ENCODE assay signal across 12 mouse cellular contexts in the genomic region with DNA sequence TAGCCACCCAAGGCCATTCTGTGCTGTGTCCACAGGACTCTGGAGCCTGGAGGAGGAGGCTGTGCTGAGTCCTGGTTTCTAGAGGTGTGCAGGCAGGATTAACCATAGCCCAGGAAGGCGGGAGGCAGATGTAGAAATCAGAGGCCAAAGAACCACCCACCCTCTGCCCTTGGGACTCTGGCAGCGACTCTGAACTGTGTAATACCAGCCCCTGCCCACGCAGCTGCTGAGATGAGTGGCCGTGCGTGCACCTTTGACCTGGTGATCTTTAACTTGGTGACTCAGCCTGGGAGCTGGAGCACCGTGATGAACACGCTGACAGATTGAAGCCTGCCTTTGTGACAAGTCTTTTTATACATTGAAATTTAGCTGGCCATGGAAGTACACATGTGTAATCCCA. TPM values are rescaled to one million over a fixed set of nuclear protein-coding genes. Genes with fewer than 3 reads are reported as not detected.
A peak's percentile ranks its signal among the peaks of the same experiment; 100 is the strongest.
DNase-seq lines count a peak whose midpoint lies in the region; ATAC-seq and TF ChIP-seq lines count a peak whose summit lies in the region.
"Had no signal": no experiment of that assay in that cellular context is flagged by ENCODE, and none has a peak within 500 bp of the region (broad histone marks: within the 10 kb centered on the region; RNA-seq: fewer than 3 reads in every experiment).

No protein-coding gene starts in this region.

- no peaks in the 10 kb centered on the region for H3K9me3 ChIP-seq in kidney, embryonic 16.5 days (ENCODE audit: low read length)
- no peaks in the 10 kb centered on the region for H3K9me3 ChIP-seq in midbrain, embryonic 13.5 days
- H3K9me3 ChIP-seq: midbrain, embryonic 12.5 days had no signal

- ATAC-seq in kidney, embryonic 16.5 days (ENCODE audit: low FRiP score, low TSS enrichment) = peak; percentile 62; the same call in 1 of the 2 replicates
- no peak for ATAC-seq in midbrain, embryonic 13.5 days
- ATAC-seq: inflammation-experienced regulatory T-cells, adult 6 months had no signal

- no peak overlapping the region for H3K9ac ChIP-seq in kidney, embryonic 16.5 days (replicated peaks; ENCODE audit: low read length)
- H3K9ac ChIP-seq in heart, adult 2 months (ENCODE audit: low read depth, low read length) = no peak overlapping the region
- no peak overlapping the region for H3K9ac ChIP-seq in midbrain, embryonic 13.5 days (replicated peaks)
- H3K9ac ChIP-seq: midbrain, embryonic 12.5 days had no signal

- H3K4me3 ChIP-seq in gastrocnemius, adult 2 months = no peak overlapping the region
- H3K4me3 ChIP-seq in kidney, embryonic 16.5 days (ENCODE audit: low read length) = no peak overlapping the region
- no peak overlapping the region for H3K4me3 ChIP-seq in heart, adult 2 months
- H3K4me3 ChIP-seq in midbrain, embryonic 13.5 days (replicated peaks) = no peak overlapping the region
- H3K4me3 ChIP-seq: midbrain, embryonic 12.5 days had no signal

- no peak for TF ChIP-seq CTCF in gastrocnemius, adult 2 months (IDR thresholded peaks at IDR 0.05)
- no peak for TF ChIP-seq CTCF in heart, adult 2 months (IDR thresholded peaks at IDR 0.05)

- TF ChIP-seq POLR2A in heart, adult 2 months (IDR thresholded peaks at IDR 0.05; ENCODE audit: insufficient read depth, low read depth, low read length) = no peak

- no peaks in the 10 kb centered on the region for H3K79me2 ChIP-seq in heart, adult 2 months (replicated peaks; ENCODE audit: control insufficient read depth, insufficient read depth, low read length)

- peaks cover 8% of the 10 kb centered on the region for H3K4me1 ChIP-seq in kidney, embryonic 16.5 days (ENCODE audit: insufficient read depth, low read length)
- peaks cover 6% of the 10 kb centered on the region for H3K4me1 ChIP-seq in heart, adult 2 months (ENCODE audit: control insufficient read depth, insufficient read depth, low read length)
- no peaks in the 10 kb centered on the region for H3K4me1 ChIP-seq in midbrain, embryonic 13.5 days (replicated peaks)
- H3K4me1 ChIP-seq: midbrain, embryonic 12.5 days had no signal

- intact Hi-C loops in gastrocnemius, adult 2 months (cut with DNase I) = no loop called here
- intact Hi-C loops in heart, adult 2 months (cut with DNase I) = no loop called here

- no peaks in the 10 kb centered on the region for H3K36me3 ChIP-seq in kidney, embryonic 16.5 days (ENCODE audit: insufficient read depth, low read length)
- no peaks in the 10 kb centered on the region for H3K36me3 ChIP-seq in heart, adult 2 months (ENCODE audit: control insufficient read depth, insufficient read depth, low read length)
- H3K36me3 ChIP-seq in midbrain, embryonic 13.5 days = no peaks in the 10 kb centered on the region
- H3K36me3 ChIP-seq: midbrain, embryonic 12.5 days had no signal

- no peak overlapping the region for H3K4me2 ChIP-seq in kidney, embryonic 16.5 days (replicated peaks; ENCODE audit: low read depth, low read length)
- no peak overlapping the region for H3K4me2 ChIP-seq in midbrain, embryonic 13.5 days (replicated peaks)
- H3K4me2 ChIP-seq: midbrain, embryonic 12.5 days had no signal

- peak overlapping the region; percentile 80 for H3K27ac ChIP-seq in gastrocnemius, adult 2 months
- no peak overlapping the region for H3K27ac ChIP-seq in kidney, embryonic 16.5 days (ENCODE audit: low read length)
- no peak overlapping the region for H3K27ac ChIP-seq in heart, adult 2 months
- H3K27ac ChIP-seq in midbrain, embryonic 13.5 days = no peak overlapping the region
- H3K27ac ChIP-seq: midbrain, embryonic 12.5 days had no signal

- no peak for TF ChIP-seq EP300 in heart, adult 2 months (IDR thresholded peaks at IDR 0.05; ENCODE audit: insufficient read depth, low read depth, low read length)

- WGBS in kidney, embryonic 16.5 days = 41% methylated on average over 7 of the region's 7 CpGs
- 71% methylated on average over 7 of the region's 7 CpGs for WGBS in heart, adult 2 months
- 76% methylated on average over 7 of the region's 7 CpGs for WGBS in midbrain, embryonic 13.5 days

- H3K27me3 ChIP-seq in kidney, embryonic 16.5 days (ENCODE audit: insufficient read depth, low read length) = no peaks in the 10 kb centered on the region
- H3K27me3 ChIP-seq in heart, adult 2 months (ENCODE audit: control insufficient read depth, insufficient read depth, low read length) = no peaks in the 10 kb centered on the region
- no peaks in the 10 kb centered on the region for H3K27me3 ChIP-seq in midbrain, embryonic 13.5 days
- H3K27me3 ChIP-seq: midbrain, embryonic 12.5 days had no signal

- peak; percentile 71 for DNase-seq in gastrocnemius, adult 2 months
- DNase-seq in gastrocnemius, adult 18-20 months (ENCODE audit: low spot score) = no peak
- peak; percentile 83 for DNase-seq in adrenal gland, postnatal 14 days
- DNase-seq in lung, postnatal 36 days = peak; percentile 70
- DNase-seq in ovary, postnatal 36 days (ENCODE audit: low spot score) = no peak
- DNase-seq in heart, adult 2 months = no peak
- DNase-seq: B cell, adult 2 months; cerebellum, adult 2 months had no signal

RNA-seq across cellular contexts. Expression of gene Bloc1s4, which starts 24.2 kb away (rescaled TPM):
- total RNA-seq in gastrocnemius, adult 2 months (2021) = 10 to 100 TPM in 1 of 2 experiments, 1 to 10 TPM in 1; 9.1 to 11.0 TPM
- 10 to 100 TPM in 1 of 2 experiments, 1 to 10 TPM in 1; 9.4 to 10.1 TPM for total RNA-seq in gastrocnemius, adult 18-20 months (2021)
- 23.7 and 27.2 TPM in 2 replicates for total RNA-seq in adrenal gland, postnatal 14 days (2021)
- 24.9 and 25.4 TPM in 2 replicates for polyA plus RNA-seq in kidney, embryonic 16.5 days (2015; fragmentation: Nextera tagmentation; extraction: Ambion mirVana)
- 10 to 100 TPM; 11.1 to 13.5 TPM for total RNA-seq in heart, adult 2 months (2021)
- polyA plus RNA-seq in heart, adult 2 months (2012; rRNA removed) = 8.8 and 9.7 TPM in 2 replicates
- polyA plus RNA-seq in midbrain, embryonic 13.5 days (2015; fragmentation: Nextera tagmentation; extraction: Ambion mirVana) = 23.7 and 27.6 TPM in 2 replicates

RNA-seq across cellular contexts. Expression of gene D5Ertd579e, which starts 28.4 kb away (rescaled TPM):
- total RNA-seq in gastrocnemius, adult 2 months (2021) = 10 to 100 TPM; 86.4 to 98.1 TPM
- 10 to 100 TPM; 88.1 to 91.1 TPM for total RNA-seq in gastrocnemius, adult 18-20 months (2021)
- 60.2 and 61.5 TPM in 2 replicates for total RNA-seq in adrenal gland, postnatal 14 days (2021)
- 18.4 and 20.7 TPM in 2 replicates for polyA plus RNA-seq in kidney, embryonic 16.5 days (2015; fragmentation: Nextera tagmentation; extraction: Ambion mirVana)
- 100 to 1,000 TPM in 1 of 2 experiments, 10 to 100 TPM in 1; 81.8 to 104 TPM for total RNA-seq in heart, adult 2 months (2021)
- 22.5 and 45.3 TPM in 2 replicates for polyA plus RNA-seq in heart, adult 2 months (2012; rRNA removed)
- 39.4 and 40.5 TPM in 2 replicates for polyA plus RNA-seq in midbrain, embryonic 13.5 days (2015; fragmentation: Nextera tagmentation; extraction: Ambion mirVana)

Comparison
In these comparisons a context has a peak if more than half of its experiments do, and no peak if none do; other contexts are left out.
1. DNase-seq: peak in gastrocnemius, adult 2 months (single experiment), adrenal gland, postnatal 14 days (single experiment) and lung, postnatal 36 days (single experiment); none in gastrocnemius, adult 18-20 months (single experiment), ovary, postnatal 36 days (single experiment) and heart, adult 2 months (0 of 2).